Mouse (Mus musculus) left cerebral cortex, adult 2 months (tissue): ENCODE data around the gene Irf2. TPM values are rescaled to one million over a fixed set of nuclear protein-coding genes. Genes with fewer than 3 reads are reported as not detected.

Experiments
- DNase-seq, 2 experiments: peaks; one replicate each; pipeline ENCODE4 v3.0.0; 2021 to 2022; ENCODE audit warnings: low spot score in 2 of 2, mixed read lengths in 1 of 2; ENCODE audit errors: extremely low spot score in 1 of 2
- H3K27ac ChIP-seq: fragments of 200-600 bp; 2 replicates; pipeline ENCODE4 v1.8.1; 2022
- H3K4me3 ChIP-seq: fragments of 200-600 bp; 2 replicates; pipeline ENCODE4 v1.8.1; 2022
- CTCF ChIP-seq: fragments of 200-600 bp; IDR thresholded peaks from 2 replicates; pipeline ENCODE4 v1.8.1; 2022; ENCODE audit warnings: antibody characterized with exemption, mild to moderate bottlenecking, moderate library complexity
- intact Hi-C: fragments of 180-260 bp; cut with DNase I; formaldehyde crosslinking; loops from one replicate; pipeline ENCODE4 v1.15.1; 2025
- total RNA-seq, 2 experiments: library from RNA; stranded (reverse); gene quantifications; 2 replicates each; pipeline ENCODE4 v1.2.3; 2021

Irf2 gene
- total RNA-seq, 2 experiments from 2014 or later: 70.7 to 79.6 TPM

- no peak for DNase-seq
These were observed 53.7 kb downstream of the Irf2 start for GRCm38 (mm10) chr8:46793248-46793647.

GRCm38 (mm10) chr8:46794317-46794716, 54.8 kb downstream of the Irf2 start:
- TF ChIP-seq CTCF: no peak
- Histone ChIP-seq H3K4me3 (no peak overlapping the region), H3K27ac (no peak overlapping the region)
- DNase-seq: no peak
- intact Hi-C loops: no loop called here

More at GRCm38 (mm10) chr8:46793248-46793647, 53.7 kb downstream of the Irf2 start:
- no peak for TF ChIP-seq CTCF
- no peak overlapping the region for H3K27ac ChIP-seq
- H3K4me3 ChIP-seq: no peak overlapping the region
- intact Hi-C loops: no loop called here

GRCm38 (mm10) chr8:46799212-46799611, 59.7 kb downstream of the Irf2 start:
- no peak for DNase-seq
- no peak for TF ChIP-seq CTCF
- intact Hi-C loops: no loop called here
- no peak overlapping the region for H3K27ac ChIP-seq
- H3K4me3 ChIP-seq: no peak overlapping the region

GRCm38 (mm10) chr8:46799706-46800105, 60.2 kb downstream of the Irf2 start:
- Histone ChIP-seq H3K4me3 (no peak overlapping the region), H3K27ac (no peak overlapping the region)
- intact Hi-C loops: no loop called here
- TF ChIP-seq CTCF: no peak
- DNase-seq: no peak

GRCm38 (mm10) chr8:46801153-46801684, 61.7 kb downstream of the Irf2 start:
- Histone ChIP-seq H3K4me3 (no peak overlapping the region), H3K27ac (no peak overlapping the region)
- TF ChIP-seq CTCF: no peak
- intact Hi-C loops: no loop called here
- DNase-seq: no peak

GRCm38 (mm10) chr8:46802009-46802408, 62.5 kb downstream of the Irf2 start:
- TF ChIP-seq CTCF: no peak
- H3K4me3 ChIP-seq: no peak overlapping the region
- no peak for DNase-seq
- intact Hi-C loops: no loop called here
- no peak overlapping the region for H3K27ac ChIP-seq

GRCm38 (mm10) chr8:46804721-46805120, 65.2 kb downstream of the Irf2 start:
- intact Hi-C loops: no loop called here
- Histone ChIP-seq H3K27ac (no peak overlapping the region), H3K4me3 (no peak overlapping the region)
- no peak for DNase-seq
- no peak for TF ChIP-seq CTCF

GRCm38 (mm10) chr8:46811021-46811622, 71.6 kb downstream of the Irf2 start:
- intact Hi-C loops: loop anchor here (2.0 to 5.0 kb wide), 4 partner anchors 74 to 244 kb away; partner anchors contain the start of gene Irf2
- Histone ChIP-seq H3K27ac (peak overlapping the region; percentile 51), H3K4me3 (no peak overlapping the region)
- DNase-seq: peak; percentile 43 to 54
- TF ChIP-seq CTCF: no peak

GRCm38 (mm10) chr8:46811944-46812343, 72.4 kb downstream of the Irf2 start:
- no peak for TF ChIP-seq CTCF
- intact Hi-C loops: loop anchor here (2.0 to 5.0 kb wide), 4 partner anchors 75 to 245 kb away; partner anchors contain the start of gene Irf2
- Histone ChIP-seq H3K4me3 (no peak overlapping the region), H3K27ac (peak overlapping the region; percentile 51; the same call in 1 of the 2 replicates)
- no peak for DNase-seq

GRCm38 (mm10) chr8:46812966-46813365, 73.4 kb downstream of the Irf2 start:
- DNase-seq: no peak
- TF ChIP-seq CTCF: no peak
- Histone ChIP-seq H3K4me3 (no peak overlapping the region), H3K27ac (no peak overlapping the region; the same call in 1 of the 2 replicates)
- intact Hi-C loops: loop anchor here (5.0 kb wide), 3 partner anchors 76 to 126 kb away; partner anchors contain the start of gene Irf2

- Histone ChIP-seq H3K4me3 (no peak overlapping the region), H3K27ac (no peak overlapping the region)
- no peak for DNase-seq
- no peak for TF ChIP-seq CTCF
- intact Hi-C loops: no loop called here
These were observed 78.8 kb downstream of the Irf2 start for GRCm38 (mm10) chr8:46818106-46818989.

GRCm38 (mm10) chr8:46818990-46819288, 79.4 kb downstream of the Irf2 start:
- no peak for DNase-seq
- Histone ChIP-seq H3K27ac (no peak overlapping the region), H3K4me3 (no peak overlapping the region)
- no peak for TF ChIP-seq CTCF
- intact Hi-C loops: no loop called here
